Mouse (Mus musculus): ENCODE results near the gene Magi1. TPM values are rescaled to one million over a fixed set of nuclear protein-coding genes. Genes with fewer than 3 reads are reported as not detected.
A peak's percentile ranks its signal among the peaks of the same experiment; 100 is the strongest.

The Magi1 gene
- polyA plus RNA-seq, 1 experiment from 2014 or later: 7.0 TPM

GRCm38 (mm10) chr6:94189379-94189778 lies 94.3 kb downstream of the Magi1 start:
- Histone ChIP-seq H3K36me3 (ENCODE audit: insufficient read depth, low read length) (no peaks in the 10 kb centered on the region), H3K4me1 (ENCODE audit: insufficient read depth, low read length) (peaks cover 46% of the 10 kb centered on the region), H3K9me3 (ENCODE audit: low read length) (no peaks in the 10 kb centered on the region), H3K27ac (ENCODE audit: low read length) (no peak overlapping the region), H3K27me3 (ENCODE audit: insufficient read depth, low read length) (no peaks in the 10 kb centered on the region), H3K4me3 (ENCODE audit: low read length) (no peak overlapping the region), H3K4me2 (replicated peaks; ENCODE audit: low read depth, low read length) (no peak overlapping the region), H3K9ac (replicated peaks; ENCODE audit: low read length) (no peak overlapping the region)
- ATAC-seq (ENCODE audit: low FRiP score, low TSS enrichment): no peak
- WGBS: 39% methylated on average over 5 of the region's 5 CpGs

GRCm38 (mm10) chr6:94186628-94187319 lies 96.9 kb downstream of the Magi1 start:
- Histone ChIP-seq H3K4me3 (ENCODE audit: low read length) (no peak overlapping the region), H3K9me3 (ENCODE audit: low read length) (no peaks in the 10 kb centered on the region), H3K27me3 (ENCODE audit: insufficient read depth, low read length) (no peaks in the 10 kb centered on the region), H3K9ac (replicated peaks; ENCODE audit: low read length) (no peak overlapping the region), H3K27ac (ENCODE audit: low read length) (peak overlapping the region; percentile 73), H3K36me3 (ENCODE audit: insufficient read depth, low read length) (no peaks in the 10 kb centered on the region), H3K4me1 (ENCODE audit: insufficient read depth, low read length) (peaks cover 72% of the 10 kb centered on the region), H3K4me2 (replicated peaks; ENCODE audit: low read depth, low read length) (no peak overlapping the region; the same call in 1 of the 2 replicates)
- 19% methylated on average over 7 of the region's 7 CpGs for WGBS
- no peak for ATAC-seq (ENCODE audit: low FRiP score, low TSS enrichment)

- no peak overlapping the region for H3K9ac ChIP-seq (replicated peaks; ENCODE audit: low read length)
- no peaks in the 10 kb centered on the region for H3K9me3 ChIP-seq (ENCODE audit: low read length)
- H3K27me3 ChIP-seq (ENCODE audit: insufficient read depth, low read length): no peaks in the 10 kb centered on the region
- no peak for ATAC-seq (ENCODE audit: low FRiP score, low TSS enrichment)
- WGBS: 78% methylated on average over 4 of the region's 4 CpGs
- no peak overlapping the region for H3K4me2 ChIP-seq (replicated peaks; ENCODE audit: low read depth, low read length)
- peaks cover 58% of the 10 kb centered on the region for H3K4me1 ChIP-seq (ENCODE audit: insufficient read depth, low read length)
- no peak overlapping the region for H3K4me3 ChIP-seq (ENCODE audit: low read length)
- H3K36me3 ChIP-seq (ENCODE audit: insufficient read depth, low read length): no peaks in the 10 kb centered on the region
- H3K27ac ChIP-seq (ENCODE audit: low read length): peak overlapping the region; percentile 60
Measured at GRCm38 (mm10) chr6:94184268-94184667, 99.4 kb downstream of the Magi1 start.

- peak overlapping the region; percentile 60 for H3K27ac ChIP-seq (ENCODE audit: low read length)
- H3K9me3 ChIP-seq (ENCODE audit: low read length): no peaks in the 10 kb centered on the region
- H3K4me3 ChIP-seq (ENCODE audit: low read length): no peak overlapping the region
- no peak overlapping the region; the same call in 1 of the 2 replicates for H3K9ac ChIP-seq (replicated peaks; ENCODE audit: low read length)
- no peaks in the 10 kb centered on the region for H3K36me3 ChIP-seq (ENCODE audit: insufficient read depth, low read length)
- WGBS: 52% methylated on average over 14 of the region's 14 CpGs
- H3K4me2 ChIP-seq (replicated peaks; ENCODE audit: low read depth, low read length): peak overlapping the region; percentile 7; the same call in 1 of the 2 replicates
- ATAC-seq (ENCODE audit: low FRiP score, low TSS enrichment): peak; percentile 62; the same call in 1 of the 2 replicates
- no peaks in the 10 kb centered on the region for H3K27me3 ChIP-seq (ENCODE audit: insufficient read depth, low read length)
- H3K4me1 ChIP-seq (ENCODE audit: insufficient read depth, low read length): peaks cover 58% of the 10 kb centered on the region
Measured at GRCm38 (mm10) chr6:94183354-94183851, 100.3 kb downstream of the Magi1 start.

GRCm38 (mm10) chr6:94181673-94182255 lies 102.0 kb downstream of the Magi1 start:
- peak overlapping the region; percentile 1; the same call in 1 of the 2 replicates for H3K27ac ChIP-seq (ENCODE audit: low read length)
- no peaks in the 10 kb centered on the region for H3K27me3 ChIP-seq (ENCODE audit: insufficient read depth, low read length)
- peaks cover 61% of the 10 kb centered on the region for H3K4me1 ChIP-seq (ENCODE audit: insufficient read depth, low read length)
- no peak overlapping the region for H3K9ac ChIP-seq (replicated peaks; ENCODE audit: low read length)
- no peak overlapping the region for H3K4me3 ChIP-seq (ENCODE audit: low read length)
- H3K9me3 ChIP-seq (ENCODE audit: low read length): no peaks in the 10 kb centered on the region
- 17% methylated on average over 2 of the region's 2 CpGs for WGBS
- H3K36me3 ChIP-seq (ENCODE audit: insufficient read depth, low read length): no peaks in the 10 kb centered on the region
- ATAC-seq (ENCODE audit: low FRiP score, low TSS enrichment): no peak
- no peak overlapping the region for H3K4me2 ChIP-seq (replicated peaks; ENCODE audit: low read depth, low read length)

GRCm38 (mm10) chr6:94180331-94181150 lies 103.2 kb downstream of the Magi1 start:
- 91% methylated on average over 14 of the region's 14 CpGs for WGBS
- Histone ChIP-seq H3K27ac (ENCODE audit: low read length) (no peak overlapping the region), H3K4me3 (ENCODE audit: low read length) (no peak overlapping the region), H3K4me2 (replicated peaks; ENCODE audit: low read depth, low read length) (no peak overlapping the region), H3K9me3 (ENCODE audit: low read length) (no peaks in the 10 kb centered on the region), H3K27me3 (ENCODE audit: insufficient read depth, low read length) (no peaks in the 10 kb centered on the region), H3K36me3 (ENCODE audit: insufficient read depth, low read length) (no peaks in the 10 kb centered on the region), H3K4me1 (ENCODE audit: insufficient read depth, low read length) (peaks cover 56% of the 10 kb centered on the region), H3K9ac (replicated peaks; ENCODE audit: low read length) (no peak overlapping the region)
- no peak for ATAC-seq (ENCODE audit: low FRiP score, low TSS enrichment)

GRCm38 (mm10) chr6:94177559-94177958 lies 106.2 kb downstream of the Magi1 start:
- no peaks in the 10 kb centered on the region for H3K36me3 ChIP-seq (ENCODE audit: insufficient read depth, low read length)
- 82% methylated on average over 3 of the region's 3 CpGs for WGBS
- H3K4me1 ChIP-seq (ENCODE audit: insufficient read depth, low read length): peaks cover 29% of the 10 kb centered on the region
- H3K4me2 ChIP-seq (replicated peaks; ENCODE audit: low read depth, low read length): no peak overlapping the region
- no peaks in the 10 kb centered on the region for H3K9me3 ChIP-seq (ENCODE audit: low read length)
- H3K27me3 ChIP-seq (ENCODE audit: insufficient read depth, low read length): no peaks in the 10 kb centered on the region
- ATAC-seq (ENCODE audit: low FRiP score, low TSS enrichment): no peak
- no peak overlapping the region for H3K4me3 ChIP-seq (ENCODE audit: low read length)
- H3K27ac ChIP-seq (ENCODE audit: low read length): no peak overlapping the region
- H3K9ac ChIP-seq (replicated peaks; ENCODE audit: low read length): no peak overlapping the region

- Histone ChIP-seq H3K27ac (ENCODE audit: low read length) (peak overlapping the region; percentile 2; the same call in 1 of the 2 replicates), H3K9me3 (ENCODE audit: low read length) (no peaks in the 10 kb centered on the region), H3K4me3 (ENCODE audit: low read length) (no peak overlapping the region), H3K9ac (replicated peaks; ENCODE audit: low read length) (no peak overlapping the region), H3K36me3 (ENCODE audit: insufficient read depth, low read length) (no peaks in the 10 kb centered on the region), H3K4me1 (ENCODE audit: insufficient read depth, low read length) (peaks cover 20% of the 10 kb centered on the region), H3K27me3 (ENCODE audit: insufficient read depth, low read length) (no peaks in the 10 kb centered on the region), H3K4me2 (replicated peaks; ENCODE audit: low read depth, low read length) (no peak overlapping the region)
- ATAC-seq (ENCODE audit: low FRiP score, low TSS enrichment): no peak
- 28% methylated on average over 4 of the region's 4 CpGs for WGBS
Measured at GRCm38 (mm10) chr6:94176705-94177104, 107.0 kb downstream of the Magi1 start.

GRCm38 (mm10) chr6:94171250-94171649 lies 112.5 kb downstream of the Magi1 start:
- Histone ChIP-seq H3K4me3 (ENCODE audit: low read length) (no peak overlapping the region), H3K36me3 (ENCODE audit: insufficient read depth, low read length) (no peaks in the 10 kb centered on the region), H3K27me3 (ENCODE audit: insufficient read depth, low read length) (no peaks in the 10 kb centered on the region), H3K9ac (replicated peaks; ENCODE audit: low read length) (no peak overlapping the region), H3K9me3 (ENCODE audit: low read length) (no peaks in the 10 kb centered on the region), H3K27ac (ENCODE audit: low read length) (peak overlapping the region; percentile 4; the same call in 1 of the 2 replicates), H3K4me1 (ENCODE audit: insufficient read depth, low read length) (peaks cover 5% of the 10 kb centered on the region; the same call in 1 of the 2 replicates), H3K4me2 (replicated peaks; ENCODE audit: low read depth, low read length) (no peak overlapping the region)
- WGBS: 42% methylated on average over 8 of the region's 8 CpGs
- ATAC-seq (ENCODE audit: low FRiP score, low TSS enrichment): no peak

Measured in kidney, embryonic 16.5 days (tissue).